In genomic region chr14:32798355-32798754, GRCm38 (mm10) we compare ENCODE assay signal across 27 mouse cellular contexts. TPM values are rescaled to one million over a fixed set of nuclear protein-coding genes. Genes with fewer than 3 reads are reported as not detected.
DNase-seq lines count a peak whose midpoint lies in the region; ATAC-seq and TF ChIP-seq lines count a peak whose summit lies in the region.
"Had no signal": no experiment of that assay in that cellular context is flagged by ENCODE, and none has a peak within 500 bp of the region (broad histone marks: within the 10 kb centered on the region; RNA-seq: fewer than 3 reads in every experiment).

No protein-coding gene starts in this region.

- intact Hi-C loops in gastrocnemius, adult 2 months (cut with DNase I) = no loop called here

- no peak for DNase-seq in spleen, adult 12 weeks (ENCODE audit: low spot score)
- DNase-seq in right cerebral cortex, adult 2 months (ENCODE audit: low spot score in 2 of 2) = no peak
- DNase-seq in gastrocnemius, adult 2 months = no peak
- DNase-seq: adrenal gland, adult 2 months; adrenal gland, postnatal 25 days; B cell, adult 2 months; cerebellum, adult 18-20 months; cerebellum, adult 9-11 months; cerebellum, postnatal 36 days; forebrain, postnatal 0 days; gastrocnemius, postnatal 36 days; heart, adult 2 months had no signal

- H3K27ac ChIP-seq in gastrocnemius, adult 2 months = no peak overlapping the region
- H3K27ac ChIP-seq: embryonic facial prominence, embryonic 10.5 days; forebrain, embryonic 13.5 days; heart, adult 2 months; hindbrain, embryonic 15.5 days had no signal

- no peak overlapping the region for H3K4me3 ChIP-seq in gastrocnemius, adult 2 months
- H3K4me3 ChIP-seq: embryonic facial prominence, embryonic 10.5 days; forebrain, embryonic 13.5 days; heart, adult 2 months; heart, embryonic 12.5 days; hindbrain, embryonic 15.5 days had no signal

- peak; percentile 49 for ATAC-seq in CD4-positive, CD25-positive, alpha-beta regulatory T cell, adult 4 months
- 0 out of 2 replicates have a peak, but pooled peaks have one; percentile 17 for ATAC-seq in granulocyte monocyte progenitor cell, adult 5-6 weeks (replicated peaks; ENCODE audit: poor library complexity, severe bottlenecking)
- ATAC-seq in megakaryocyte, adult 5-6 weeks (ENCODE audit: poor library complexity, severe bottlenecking) = peak; percentile 56
- ATAC-seq: forebrain, embryonic 13.5 days; forebrain, postnatal 0 days; Patski had no signal

- TF ChIP-seq CTCF in gastrocnemius, adult 2 months (IDR thresholded peaks at IDR 0.05) = no peak

RNA-seq across cellular contexts. Expression of gene Tmem273, which starts 12.6 kb away (rescaled TPM):
- 1 to 10 TPM; 3.7 to 4.9 TPM for polyA plus RNA-seq in CD4-positive, CD25-positive, alpha-beta regulatory T cell, adult 4 months (2017; shearing (Covaris generic))
- total RNA-seq in granulocyte monocyte progenitor cell, adult 5-6 weeks (2014; fragmentation: Nextera tagmentation) = 5.9 and 9.9 TPM in 2 replicates
- total RNA-seq in granulocyte monocyte progenitor cell, adult 5-6 weeks (2017) = 13.4 and 15.6 TPM in 2 replicates
- total RNA-seq in megakaryocyte, adult 5-6 weeks (2015) = 12.3 and 15.3 TPM in 2 replicates
- 7.8 and 10.1 TPM in 2 replicates for total RNA-seq in megakaryocyte, adult 5-6 weeks (2017)
- under 1 TPM in 1 of 2 experiments, not detected in 1; 0.25 TPM for total RNA-seq in gastrocnemius, adult 2 months (2021)
- total RNA-seq: forebrain, postnatal 0 days; gastrocnemius, adult 8-10 months had no signal
- polyA plus RNA-seq: Patski had no signal

RNA-seq across cellular contexts. Expression of gene Fam170b, which starts 35.4 kb away (rescaled TPM):
- polyA plus RNA-seq in CD4-positive, CD25-positive, alpha-beta regulatory T cell, adult 4 months (2017; shearing (Covaris generic)) = not detected
- not detected in 2 replicates for total RNA-seq in granulocyte monocyte progenitor cell, adult 5-6 weeks (2014; fragmentation: Nextera tagmentation)
- not detected in 2 replicates for total RNA-seq in granulocyte monocyte progenitor cell, adult 5-6 weeks (2017)
- total RNA-seq in megakaryocyte, adult 5-6 weeks (2015) = not detected in 2 replicates
- not detected in 2 replicates for total RNA-seq in megakaryocyte, adult 5-6 weeks (2017)
- not detected for total RNA-seq in gastrocnemius, adult 2 months (2021)
- total RNA-seq: CH12.LX; forebrain, postnatal 0 days; gastrocnemius, postnatal 36 days; heart, adult 2 months; heart, postnatal 25 days had no signal
- polyA plus RNA-seq: embryonic facial prominence, embryonic 10.5 days; embryonic facial prominence, embryonic 14.5 days; forebrain, embryonic 13.5 days; forebrain, postnatal 0 days; heart, embryonic 16.5 days; hindbrain, embryonic 11.5 days; intestine, embryonic 14.5 days; Patski had no signal

RNA-seq across cellular contexts. Expression of gene Vstm4, which starts 58.2 kb away (rescaled TPM):
- not detected for polyA plus RNA-seq in CD4-positive, CD25-positive, alpha-beta regulatory T cell, adult 4 months (2017; shearing (Covaris generic))
- total RNA-seq in granulocyte monocyte progenitor cell, adult 5-6 weeks (2014; fragmentation: Nextera tagmentation) = not detected in 2 replicates
- total RNA-seq in granulocyte monocyte progenitor cell, adult 5-6 weeks (2017) = not detected in 2 replicates
- total RNA-seq in megakaryocyte, adult 5-6 weeks (2015) = not detected in 2 replicates
- not detected in 2 replicates for total RNA-seq in megakaryocyte, adult 5-6 weeks (2017)
- 1 to 10 TPM; 1.7 to 3.3 TPM for total RNA-seq in gastrocnemius, adult 2 months (2021)
- total RNA-seq: CH12.LX had no signal
- polyA plus RNA-seq: Patski had no signal

Comparison
In these comparisons a context has a peak if more than half of its experiments do, and no peak if none do; other contexts are left out.
1. RNA of gene Tmem273, which starts 12.6 kb away (total RNA-seq): 5.9 to 15.6 TPM in granulocyte monocyte progenitor cell, adult 5-6 weeks and 7.8 to 15.3 TPM in megakaryocyte, adult 5-6 weeks; 0.25 TPM in gastrocnemius, adult 2 months; every median in the first group is over 4 times any median in the second.
2. Peak in every context shown above with its lines, with median percentiles within 50 percentile points of each other: ATAC-seq.